Mouse (Mus musculus) MEL (cell line): ENCODE results near the gene Anks1.

Source experiments
- CTCF ChIP-seq, 3 experiments: IDR thresholded peaks in 2 of 3; conservative IDR thresholded peaks in 1 of 3; 2 replicates each; pipeline ENCODE4 v1.5.1; 2011 to 2012; ENCODE audit warnings: low read length in 3 of 3, low read depth in 2 of 3, mild to moderate bottlenecking in 2 of 3, improper control_type of control experiment in 1 of 3, inconsistent platforms in 1 of 3, mixed read lengths in 1 of 3, moderate library complexity in 1 of 3; ENCODE audit not compliant: control insufficient read depth in 1 of 3, insufficient read depth in 1 of 3, poor library complexity in 1 of 3, severe bottlenecking in 1 of 3
- E2F4 ChIP-seq: IDR thresholded peaks from 2 replicates; pipeline ENCODE4 v1.6.1; 2011; ENCODE audit warnings: low read depth, low read length, improper control_type of control experiment, borderline replicate concordance
- GATA1 ChIP-seq: IDR thresholded peaks from 2 replicates; pipeline ENCODE4 v1.6.1; 2011; ENCODE audit warnings: low read depth, low read length, improper control_type of control experiment
- HCFC1 ChIP-seq: IDR thresholded peaks from 2 replicates; pipeline ENCODE4 v1.6.1; 2012; ENCODE audit warnings: low read depth, mild to moderate bottlenecking, inconsistent platforms, low read length, improper control_type of control experiment, moderate library complexity
- MXI1 ChIP-seq: IDR thresholded peaks from 2 replicates; pipeline ENCODE4 v1.6.1; 2011; ENCODE audit warnings: mild to moderate bottlenecking, low read depth, low read length, improper control_type of control experiment
- MYB ChIP-seq: IDR thresholded peaks from 2 replicates; pipeline ENCODE4 v1.6.1; 2011; ENCODE audit warnings: mild to moderate bottlenecking, low read depth, low read length, improper control_type of control experiment
- POLR2A ChIP-seq, 2 experiments: IDR thresholded peaks; 2 replicates each; pipeline ENCODE4 v1.6.1; 2011 to 2012; ENCODE audit warnings: low read length in 2 of 2, mild to moderate bottlenecking in 2 of 2, control low read depth in 1 of 2, improper control_type of control experiment in 1 of 2, low read depth in 1 of 2, moderate library complexity in 1 of 2; ENCODE audit not compliant: control insufficient read depth in 1 of 2, insufficient read depth in 1 of 2, poor library complexity in 1 of 2
- POLR2AphosphoS2 ChIP-seq: IDR thresholded peaks from 2 replicates; pipeline ENCODE4 v1.6.1; 2011; ENCODE audit warnings: low read length, improper control_type of control experiment
- USF1 ChIP-seq: IDR thresholded peaks from 2 replicates; pipeline ENCODE4 v1.6.1; 2014; ENCODE audit warnings: low read depth, mild to moderate bottlenecking, inconsistent platforms, low read length, improper control_type of control experiment, moderate library complexity
- ZC3H11A ChIP-seq: IDR thresholded peaks from 2 replicates; pipeline ENCODE4 v1.6.1; 2012; ENCODE audit warnings: low read depth, mild to moderate bottlenecking, inconsistent platforms, low read length, improper control_type of control experiment

- no peak for TF ChIP-seq CTCF (IDR thresholded peaks at IDR 0.05 in 2 of 3, conservative IDR thresholded peaks at IDR 0.05 in 1 of 3; ENCODE audit: control insufficient read depth in 1 of 3, insufficient read depth in 1 of 3, low read depth in 2 of 3, low read length in 3 of 3, poor library complexity in 1 of 3, severe bottlenecking in 1 of 3)
- TF ChIP-seq USF1 = no peak
- TF ChIP-seq E2F4 = no peak
- no peak for TF ChIP-seq HCFC1
- no peak for TF ChIP-seq POLR2A (IDR thresholded peaks at IDR 0.05; ENCODE audit: control insufficient read depth in 1 of 2, insufficient read depth in 1 of 2, low read depth in 1 of 2, low read length in 2 of 2, poor library complexity in 1 of 2)
- TF ChIP-seq MYB = no peak
- TF ChIP-seq POLR2AphosphoS2 = no peak
- no peak for TF ChIP-seq ZC3H11A
- TF ChIP-seq GATA1 = no peak
- no peak for TF ChIP-seq MXI1
Measured at GRCm38 (mm10) chr17:28087430-28087829, 178.3 kb downstream of the Anks1 start.
